Mouse (Mus musculus): ENCODE data around the gene Inppl1.

DNA sequence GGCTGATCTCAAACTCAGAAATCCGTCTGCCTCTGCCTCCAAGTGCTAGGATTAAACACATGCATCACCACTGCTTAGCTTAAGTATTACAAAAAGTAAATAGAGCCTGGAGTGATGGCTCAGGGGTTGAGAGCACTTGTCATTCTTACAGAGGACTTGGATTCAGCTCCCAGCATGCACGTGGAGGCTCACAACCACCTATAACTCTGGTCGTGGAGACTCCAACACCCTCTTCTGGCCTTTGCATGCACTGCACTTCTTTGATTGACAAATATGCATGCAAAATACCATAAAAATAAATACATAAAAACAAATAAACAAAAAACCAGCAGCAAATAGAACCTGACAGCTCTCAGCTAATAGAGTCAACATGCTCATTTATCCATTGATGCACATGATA is 24.3 kb upstream of the Inppl1 start:
- TF ChIP-seq EP300 (optimal IDR thresholded peaks at IDR 0.05) (no peak), CTCF (IDR thresholded peaks at IDR 0.05; ENCODE audit: low read depth) (0 out of 2 replicates have a peak, but pooled peaks have one; percentile 4)

Measured in stomach, postnatal 0 days (tissue).